Mouse (Mus musculus) retina, embryonic 14.5 days (tissue): ENCODE measurements at regions not wholly inside any gene's neighbourhood (a gene's known extent, or its start where the extent isn't known, plus 50 kb on each side); places are given as distances from the start of the nearest gene placed in this dataset.
"Not testable (repeated sequence)": the region's sequence is repeated elsewhere in the genome, so short reads cannot be mapped to it uniquely, and the experiment has no call there.

Experiments used
- DNase-seq: peaks from one replicate; pipeline ENCODE4 v3.0.0-alpha.2; 2015; ENCODE audit warnings: low spot score

DNA sequence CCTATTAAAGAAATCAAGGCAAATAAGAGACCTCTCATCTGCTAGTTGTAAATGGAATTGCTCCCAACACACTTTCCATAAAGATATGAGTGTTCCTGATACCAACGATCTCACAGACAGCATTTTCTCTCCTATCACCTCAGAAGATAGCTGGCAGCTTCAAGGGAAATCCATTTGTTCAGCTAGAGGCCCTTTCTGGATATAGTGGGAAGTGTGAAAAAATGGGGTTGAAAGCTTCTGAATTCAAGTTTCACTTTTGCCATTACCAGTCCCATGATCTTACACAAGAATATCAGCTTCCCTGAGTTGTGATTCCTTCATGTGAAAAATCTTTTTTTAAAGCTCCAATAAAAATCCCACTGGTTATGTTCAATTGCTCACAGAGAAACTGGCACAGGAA, 369.1 kb upstream of the Zfp703 start:
- no peak for DNase-seq

DNA sequence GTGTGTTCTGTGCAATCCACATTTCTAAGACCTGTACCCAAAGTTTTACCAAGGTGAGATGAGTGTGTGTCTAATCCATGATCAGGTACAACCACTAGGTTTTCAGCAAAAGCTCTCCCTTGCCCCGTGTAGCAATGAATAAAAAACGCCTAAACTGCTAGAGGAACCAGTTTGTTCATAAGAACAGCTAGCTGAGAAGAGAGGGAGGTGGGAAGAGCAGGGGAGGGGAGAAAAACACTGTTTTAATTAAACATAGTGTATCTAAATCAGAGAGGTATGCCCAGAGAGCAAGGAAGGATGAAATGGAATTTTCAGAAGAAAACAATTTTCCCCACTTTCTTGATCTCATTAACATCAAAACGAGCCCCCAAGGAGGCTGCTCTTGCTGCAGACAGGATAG, 368.5 kb upstream of the Zfp703 start:
- DNase-seq: no peak

DNA sequence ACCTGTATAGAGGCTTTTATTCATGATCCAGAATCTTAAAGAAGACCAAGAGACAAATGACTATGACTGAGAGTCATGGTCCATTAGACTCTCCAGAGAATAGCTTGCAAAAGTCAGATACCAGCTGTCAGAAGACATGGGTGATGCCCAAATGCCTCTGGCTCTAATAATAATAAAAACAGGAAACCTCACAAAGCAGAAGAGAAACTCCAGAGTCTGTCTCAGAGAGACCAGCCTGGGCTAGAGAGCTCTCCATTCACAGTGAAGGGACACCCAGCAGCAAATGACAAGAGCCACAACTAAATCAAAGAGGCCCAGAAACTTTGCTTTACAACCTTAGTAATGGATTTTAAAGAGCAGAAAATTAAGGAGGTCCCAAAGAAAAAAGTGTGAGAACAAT, 365.0 kb upstream of the Zfp703 start:
- DNase-seq: no peak

DNA sequence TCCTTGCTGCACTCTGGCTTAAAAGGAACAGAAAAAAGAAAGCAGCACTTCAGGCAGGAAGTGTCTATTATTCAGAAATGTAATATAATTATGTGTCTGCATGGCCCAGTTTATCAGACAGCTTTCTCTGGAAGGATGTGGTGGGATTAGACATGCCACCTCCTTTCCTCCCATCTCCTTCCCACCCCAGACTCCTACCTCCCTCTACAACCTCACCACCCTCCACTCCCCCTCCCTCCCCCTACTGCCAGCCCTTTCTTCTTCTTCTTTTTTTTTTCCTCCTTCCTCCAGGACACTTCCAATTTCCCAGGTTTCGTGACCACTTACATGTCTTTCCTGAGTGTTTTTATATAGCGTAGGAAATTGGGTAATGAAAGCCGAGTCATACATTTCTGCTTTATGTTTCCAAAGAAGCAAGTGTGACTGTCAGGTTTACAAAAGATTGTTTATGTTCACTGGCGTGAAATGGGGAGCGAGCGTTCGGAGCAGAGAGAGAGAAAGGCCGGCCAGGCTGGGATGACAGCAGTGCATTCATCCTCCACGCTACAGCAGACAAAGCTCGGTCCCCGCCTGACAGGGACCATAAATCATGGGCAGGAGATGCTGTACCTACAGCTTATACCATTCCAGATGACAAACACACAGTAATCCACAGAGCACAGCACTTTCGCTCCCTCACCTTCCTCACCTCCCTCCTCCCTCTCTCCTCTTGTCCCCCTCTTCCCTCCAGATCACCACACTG, 354.6 kb upstream of the Zfp703 start:
- DNase-seq: peak; percentile 40

DNA sequence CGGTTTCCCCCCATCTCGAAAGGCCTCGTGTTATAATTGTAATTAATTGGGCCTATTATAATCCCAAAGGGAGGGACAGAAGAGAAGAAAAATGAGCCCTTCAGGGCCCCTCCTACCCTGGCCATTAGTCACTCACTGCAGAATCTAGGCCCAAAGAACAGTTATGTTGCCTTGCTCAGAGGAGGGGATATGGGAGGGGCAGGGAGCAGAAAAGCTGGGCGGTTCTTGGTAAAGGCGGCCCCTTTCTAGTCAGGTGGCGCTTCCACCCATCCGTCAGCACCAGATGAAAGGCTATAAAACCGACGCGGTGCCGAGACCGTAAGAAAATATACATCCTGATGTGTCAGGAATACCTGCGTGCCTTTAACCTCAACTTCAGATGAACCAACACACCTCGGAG, 350.9 kb upstream of the Zfp703 start:
- no peak for DNase-seq

DNA sequence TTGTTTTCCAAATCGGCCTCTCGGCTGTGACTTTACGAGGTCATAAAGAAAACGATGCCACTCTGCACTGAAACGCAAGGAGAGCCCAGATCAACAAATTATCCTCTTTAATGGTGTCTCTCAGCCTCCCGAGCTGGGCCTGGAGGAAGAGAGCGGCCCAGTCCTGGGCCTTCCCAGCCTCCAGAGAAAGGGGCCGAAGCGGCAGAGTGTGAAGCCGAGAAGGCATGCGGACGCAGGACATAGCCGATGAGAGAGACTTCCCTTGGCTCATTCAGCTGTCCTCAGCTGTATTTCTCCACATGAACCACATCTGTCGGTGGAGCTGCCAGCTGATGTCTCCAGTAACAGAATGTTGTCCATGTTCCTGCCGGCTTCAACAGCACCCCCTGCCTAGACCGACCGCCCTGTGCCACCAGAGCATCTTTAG, 350.5 kb upstream of the Zfp703 start:
- peak; percentile 41 for DNase-seq

DNA sequence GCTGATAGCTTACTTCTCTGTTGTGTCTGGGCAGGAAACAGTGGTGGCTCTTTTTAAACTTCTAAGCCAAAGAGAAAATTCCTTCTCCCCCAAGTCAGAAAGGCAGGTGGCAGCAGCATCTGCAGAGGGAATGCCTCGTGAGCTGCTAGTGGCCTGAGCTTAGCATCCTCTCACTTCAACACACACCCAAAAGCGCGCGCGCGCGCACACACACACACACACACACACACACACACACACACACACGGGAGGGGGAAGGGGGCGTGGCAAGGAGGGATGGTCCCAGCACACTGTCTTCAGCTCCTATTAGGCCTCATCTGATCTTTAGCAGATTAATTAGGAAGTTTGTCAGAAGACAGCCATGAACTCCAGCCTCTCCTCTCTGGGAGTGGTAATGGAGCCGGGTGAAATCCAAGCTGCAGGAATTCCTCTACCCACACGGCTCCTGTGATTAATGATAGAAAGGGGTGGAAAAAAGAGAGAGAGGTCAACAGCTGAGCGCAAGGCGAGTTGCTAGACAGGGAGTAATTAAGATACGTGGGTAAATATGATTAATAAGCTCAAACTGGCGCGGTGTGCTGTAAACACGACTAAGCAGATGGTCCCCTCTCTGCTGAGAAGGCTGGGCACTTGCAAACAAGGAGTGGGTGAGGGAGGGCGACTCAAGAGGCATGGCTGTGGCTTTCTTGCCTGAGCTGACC, 349.8 kb upstream of the Zfp703 start:
- peak; percentile 74 for DNase-seq

DNA sequence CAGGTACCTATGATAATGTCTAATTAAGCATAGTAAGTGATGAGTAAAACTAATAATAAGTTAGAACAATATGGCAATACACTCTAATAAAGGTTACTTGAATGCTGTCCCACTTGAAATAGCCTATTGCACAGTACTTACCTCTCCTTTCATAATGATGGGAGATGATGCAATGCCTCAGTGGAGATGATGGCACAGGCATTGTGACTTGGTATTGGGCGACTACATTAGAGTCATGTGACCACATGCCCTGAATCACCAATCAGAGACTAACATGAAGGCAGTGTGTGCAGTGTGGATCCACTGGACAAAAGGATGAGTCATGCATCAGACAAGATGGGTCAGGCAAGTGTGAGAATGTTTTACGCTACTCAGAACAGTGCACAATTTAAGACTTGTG, 346.6 kb upstream of the Zfp703 start:
- DNase-seq: no peak

DNA sequence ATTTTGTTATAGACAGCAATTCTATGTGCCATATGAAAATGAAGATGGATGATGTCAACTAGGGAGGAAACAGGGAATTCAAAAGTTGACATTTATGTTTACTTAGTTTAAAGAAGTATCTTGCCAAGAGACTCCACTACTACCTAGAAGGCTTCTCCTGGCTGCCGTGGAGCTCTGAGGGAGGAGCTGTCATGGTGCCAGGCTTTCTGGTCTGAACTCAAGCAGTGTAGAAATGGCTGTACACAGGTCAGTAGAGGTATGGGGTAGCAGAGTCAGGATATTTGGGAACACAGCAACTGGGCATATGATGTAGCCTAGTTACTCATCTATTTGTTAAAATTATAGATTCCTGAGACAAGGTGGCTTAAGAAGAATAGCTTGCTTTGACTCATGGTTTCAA, 341.4 kb upstream of the Zfp703 start:
- no peak for DNase-seq

DNA sequence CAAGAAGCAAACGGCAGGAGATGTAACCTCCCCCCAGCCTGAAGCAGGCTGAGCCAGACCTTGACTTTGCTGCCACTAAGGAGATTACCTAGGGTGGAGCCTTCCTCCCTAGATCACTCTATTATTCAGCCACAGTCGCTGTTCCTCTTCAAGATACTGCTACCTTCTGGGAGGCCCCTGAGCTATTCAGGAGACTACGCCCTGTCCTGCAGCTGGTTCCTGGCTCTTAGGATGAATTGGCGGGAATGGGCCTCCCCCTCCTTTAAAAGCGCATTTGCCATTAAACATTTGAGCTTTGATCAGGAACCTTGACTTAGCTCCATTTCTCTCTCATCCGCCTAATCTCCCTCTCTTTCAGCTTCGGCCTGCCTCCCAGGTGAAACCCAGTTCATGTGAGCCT, 331.8 kb upstream of the Zfp703 start:
- not testable (repeated sequence) for DNase-seq

DNA sequence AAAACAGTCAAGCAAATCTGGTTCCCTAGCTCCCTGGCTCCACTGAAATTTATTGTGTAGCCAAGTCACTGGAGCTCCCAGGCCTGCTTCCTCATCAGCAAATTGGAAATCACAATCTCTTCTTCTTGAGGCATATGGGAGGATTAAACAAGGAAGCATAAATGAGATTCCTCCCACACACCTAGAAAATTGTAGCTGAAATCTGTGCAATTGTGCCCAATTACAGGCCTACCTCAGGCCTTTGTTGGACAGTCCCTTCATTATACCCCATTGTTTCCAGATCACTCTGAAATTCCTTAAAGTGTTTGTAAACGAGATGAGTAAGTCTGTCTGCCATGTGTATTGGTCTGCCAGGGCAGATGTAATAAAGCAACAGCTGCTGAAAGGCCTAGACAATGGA, 326.8 kb upstream of the Zfp703 start:
- DNase-seq: no peak

DNA sequence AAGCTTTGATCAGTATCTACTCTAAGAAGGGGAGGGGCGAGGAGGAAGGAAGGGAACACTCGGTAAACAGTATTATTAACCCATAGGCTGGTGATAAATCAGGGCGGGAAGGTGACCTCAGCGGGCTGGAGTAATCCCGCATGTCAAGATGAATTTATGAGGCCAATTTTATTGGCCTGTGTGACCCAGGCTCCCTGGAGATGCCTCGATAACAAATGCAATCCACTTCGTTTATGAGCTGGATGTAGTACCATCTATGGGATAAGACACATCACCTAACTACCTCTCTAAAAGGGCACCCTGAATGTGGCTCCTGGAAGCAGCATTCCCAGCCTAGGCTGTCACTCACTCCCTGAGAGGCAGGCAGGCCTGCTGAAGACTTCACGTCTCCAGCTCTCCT, 321.2 kb upstream of the Zfp703 start:
- DNase-seq: no peak

DNA sequence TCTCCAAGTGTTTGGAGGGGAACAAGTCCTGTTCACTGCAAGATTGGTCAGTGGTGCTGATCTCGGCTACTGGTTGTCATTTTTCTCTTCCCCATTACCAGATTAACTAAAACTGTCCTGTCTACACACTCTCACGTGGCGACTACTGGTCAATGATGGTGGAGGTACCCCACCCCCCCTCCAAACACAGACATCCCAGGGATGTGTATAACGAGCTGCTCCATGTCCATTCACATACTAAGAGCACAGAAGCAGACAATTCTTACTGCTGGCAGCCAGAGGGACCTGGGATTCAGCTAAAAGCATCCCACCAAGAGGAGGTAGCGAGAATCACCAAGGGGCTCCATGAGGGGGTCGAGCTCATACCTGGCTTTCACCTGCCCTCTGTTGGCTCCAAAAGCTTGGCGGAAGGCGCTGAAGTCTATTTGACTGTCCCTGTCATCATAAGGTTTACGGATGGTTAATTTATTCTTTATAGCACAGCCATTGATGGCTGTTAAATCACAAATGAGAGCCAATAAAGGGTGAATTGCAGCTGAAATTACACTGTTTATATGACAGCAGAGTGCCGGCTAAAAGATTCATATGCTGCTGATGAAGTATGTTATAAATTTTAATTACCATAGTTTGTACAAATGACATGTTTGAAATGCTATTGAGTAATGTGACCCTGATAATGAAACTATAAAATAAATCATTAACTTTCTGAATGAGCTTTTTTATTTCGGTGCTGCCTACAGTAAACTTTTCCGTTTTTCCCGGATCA, 320.6 kb upstream of the Zfp703 start:
- no peak for DNase-seq

DNA sequence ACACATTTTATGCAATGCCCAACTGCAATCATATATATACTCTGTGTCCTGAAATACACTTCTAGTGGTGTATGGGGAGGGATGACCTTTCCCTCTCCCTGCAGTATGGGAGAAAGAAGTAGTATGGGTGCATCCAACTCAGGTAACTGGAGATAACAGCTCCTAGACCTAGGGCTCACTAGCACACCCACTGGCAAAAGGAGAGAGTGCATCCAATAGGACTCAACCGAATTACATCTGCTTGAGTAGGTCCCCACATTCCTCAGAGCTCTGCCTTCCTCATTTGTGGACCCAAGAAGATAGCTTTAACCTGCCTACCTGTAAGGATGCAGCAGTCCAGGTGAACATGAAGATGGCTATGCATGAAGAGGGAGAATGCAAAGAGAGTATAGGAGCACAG, 317.7 kb upstream of the Zfp703 start:
- no peak for DNase-seq

DNA sequence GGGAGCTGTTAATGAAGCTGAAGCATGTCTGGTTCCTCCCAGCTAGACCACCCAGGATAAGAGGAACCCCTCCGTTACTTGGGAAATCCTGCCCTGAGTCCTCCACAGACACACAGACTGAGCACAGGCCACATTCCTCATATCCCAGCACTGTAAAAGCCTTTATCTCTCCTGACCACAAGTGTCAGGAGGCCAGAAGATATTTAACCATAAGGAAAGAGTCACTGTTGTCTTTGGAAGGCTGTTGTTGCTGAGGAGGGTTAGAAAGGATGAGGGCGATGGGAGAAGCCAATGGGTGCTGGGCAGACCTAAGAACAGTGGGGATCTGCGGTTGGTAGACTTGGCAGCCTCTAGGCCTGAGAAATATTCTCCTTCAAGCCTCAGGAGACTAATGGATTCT, 307.6 kb upstream of the Zfp703 start:
- DNase-seq: no peak

DNA sequence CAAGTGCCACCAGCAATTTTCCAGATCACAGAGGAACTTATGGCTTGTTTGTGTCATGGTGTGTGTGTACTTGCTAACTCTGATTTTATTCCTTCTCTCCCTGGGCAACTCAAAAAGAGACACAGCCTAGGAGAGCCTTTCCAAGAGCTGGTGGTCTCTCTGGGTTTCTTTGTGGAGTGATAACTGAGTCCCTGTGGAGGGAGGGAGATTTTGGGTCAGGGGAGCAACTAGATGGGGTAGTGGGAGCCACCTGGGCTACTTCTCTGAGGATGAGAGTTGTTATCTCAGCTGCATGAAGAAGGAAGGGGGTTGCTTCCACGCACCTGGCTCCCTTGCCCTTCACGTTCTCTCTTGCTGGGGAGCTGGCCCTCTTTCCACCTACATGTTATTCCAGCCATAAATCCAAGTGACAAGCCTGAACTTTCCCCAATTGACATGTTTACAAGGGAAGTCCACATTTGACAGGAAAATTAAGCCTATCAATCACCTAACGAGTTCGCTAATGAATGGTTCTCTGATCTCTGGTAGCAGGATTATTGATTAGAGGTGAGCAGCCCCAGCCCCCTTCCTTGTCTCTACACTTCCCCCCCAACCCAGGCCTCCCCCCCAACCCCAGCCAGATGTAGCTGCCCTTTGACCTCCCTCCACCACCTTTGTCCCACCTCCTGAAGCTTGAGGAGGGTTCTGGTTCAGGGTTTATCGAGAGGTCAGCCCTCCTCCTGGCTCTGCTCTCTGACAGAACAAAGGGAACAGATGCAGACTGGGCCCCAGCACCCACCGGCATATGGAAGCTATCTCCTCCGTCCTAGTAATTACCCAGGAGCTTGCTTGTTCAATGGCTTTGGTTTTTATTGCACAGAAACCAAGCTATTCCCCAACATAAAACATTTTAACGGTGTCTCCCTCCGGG, 304.4 kb upstream of the Zfp703 start:
- peak; percentile 29 for DNase-seq

DNA sequence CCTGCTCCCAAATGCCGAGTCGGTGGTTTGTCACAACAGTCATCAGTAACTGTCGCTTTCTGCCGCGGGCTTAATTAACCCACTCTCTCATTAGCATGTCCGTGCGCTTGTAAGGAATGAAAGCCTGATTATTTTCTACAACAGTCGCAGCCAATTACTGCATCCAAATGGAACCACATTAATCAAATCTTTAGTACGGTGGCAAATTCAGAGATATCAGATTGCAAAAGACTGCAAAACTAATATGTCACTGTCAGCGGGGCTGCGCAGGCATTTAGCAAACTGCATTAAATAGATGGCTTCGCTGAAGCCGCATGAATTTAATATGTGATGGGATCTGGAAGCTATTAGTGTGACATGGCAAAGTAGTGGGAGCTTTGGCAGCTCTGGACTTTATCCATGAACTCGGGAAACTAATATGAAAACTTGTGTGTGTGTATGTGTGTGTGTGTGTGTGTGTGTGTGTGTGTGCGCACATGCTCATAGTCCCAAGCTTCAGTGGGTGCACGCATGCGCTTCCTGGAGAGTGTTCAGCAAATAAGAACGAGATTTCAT, 299.5 kb upstream of the Zfp703 start:
- peak; percentile 40 for DNase-seq

DNA sequence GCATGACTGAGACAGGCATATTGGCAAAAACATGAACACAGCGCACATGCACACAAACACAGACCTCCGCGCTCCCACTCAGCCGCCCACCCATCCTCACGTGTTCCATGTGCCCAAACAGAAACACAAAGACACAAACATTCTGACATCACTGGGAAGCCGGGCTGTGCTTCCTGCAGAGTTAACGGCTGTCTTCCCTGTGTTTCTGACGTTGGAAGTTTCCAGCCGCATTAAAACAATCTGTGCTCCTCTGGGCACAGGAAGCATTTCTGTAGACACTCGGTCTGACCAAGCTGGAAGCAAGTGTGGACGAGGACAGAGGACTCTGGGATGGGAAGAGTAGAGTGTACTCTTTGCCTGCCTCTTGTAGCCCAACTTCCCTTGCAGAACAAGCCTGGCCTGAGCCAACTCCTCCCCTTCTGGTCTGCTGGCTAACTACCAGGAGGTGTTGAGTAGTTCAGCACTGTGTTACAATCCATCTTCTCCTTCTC, 296.2 kb upstream of the Zfp703 start:
- DNase-seq: no peak

DNA sequence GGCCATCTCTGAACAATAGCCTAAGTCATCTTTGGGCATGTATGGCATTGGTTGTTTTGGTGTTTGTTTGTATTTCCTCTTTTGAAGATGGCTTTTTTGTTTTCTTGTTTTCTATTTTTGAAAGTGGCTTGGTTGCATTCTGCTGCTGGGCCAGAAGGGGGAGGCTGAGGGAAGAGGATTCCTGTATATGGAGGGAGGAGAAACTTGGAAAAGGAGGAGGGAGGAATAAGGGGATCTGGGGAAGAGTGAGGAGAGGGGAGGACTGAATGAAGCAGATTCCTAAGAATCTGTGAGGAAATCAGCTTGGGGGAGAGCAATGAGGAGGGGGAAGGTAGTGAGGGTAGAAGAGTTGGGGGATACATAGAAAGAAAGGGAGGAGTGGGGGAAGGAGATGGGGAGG, 290.0 kb upstream of the Zfp703 start:
- peak; percentile 58 for DNase-seq

DNA sequence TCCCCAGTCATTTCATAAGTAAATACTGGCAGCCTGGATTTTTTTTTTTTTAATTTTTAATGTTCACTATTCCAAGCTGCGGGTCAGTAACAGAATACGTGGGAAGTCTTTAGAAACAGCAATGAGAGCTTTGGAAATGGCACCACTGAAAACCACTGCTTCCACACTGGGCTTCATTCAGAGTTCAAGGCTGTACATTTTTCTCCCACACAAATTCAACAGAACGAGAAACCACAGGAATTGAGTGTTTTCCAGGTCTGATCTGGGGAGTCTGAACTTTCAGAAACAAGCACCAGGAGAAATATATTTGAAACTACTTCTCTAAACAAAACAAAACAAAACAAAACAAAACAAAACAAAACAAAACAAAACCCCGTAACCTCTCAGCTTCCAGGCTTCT, 289.1 kb upstream of the Zfp703 start:
- no peak for DNase-seq

DNA sequence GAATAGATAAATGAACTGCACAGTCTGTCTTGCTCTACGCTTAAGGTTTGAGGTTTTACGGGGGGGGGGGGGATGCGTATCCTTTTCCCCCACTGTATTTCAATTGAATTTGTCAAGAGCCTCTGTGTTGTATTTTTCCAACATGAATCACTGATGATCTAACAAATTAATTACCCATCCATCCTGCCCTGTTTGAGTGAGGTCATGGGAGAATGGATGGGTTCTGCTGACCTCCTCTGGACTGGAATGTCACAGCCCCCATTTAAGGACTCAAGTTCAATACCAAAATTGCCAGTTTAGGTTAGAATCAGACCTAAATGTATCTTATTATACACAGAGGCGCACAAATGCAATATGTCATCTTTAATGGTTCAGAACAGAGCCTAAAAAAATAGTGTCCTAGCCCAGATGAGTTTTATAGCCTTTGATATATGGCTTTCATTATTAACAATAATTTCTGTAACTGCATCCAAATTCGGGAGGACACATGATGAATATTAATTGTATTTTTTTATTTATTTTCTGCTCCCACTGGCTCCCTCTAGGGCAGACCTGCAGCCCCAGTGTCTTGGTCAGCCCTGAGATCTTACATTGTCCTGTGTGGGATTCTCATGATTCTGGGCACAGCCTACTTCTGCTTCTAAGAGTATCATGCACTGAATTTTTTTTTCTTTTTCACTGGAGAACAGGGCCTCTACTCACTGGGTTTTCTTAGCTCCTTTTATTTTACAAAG, 288.2 kb upstream of the Zfp703 start:
- DNase-seq: no peak
